Mouse (Mus musculus): ENCODE data around the gene Enthd1. TPM values are rescaled to one million over a fixed set of nuclear protein-coding genes. Genes with fewer than 3 reads are reported as not detected.
"Not testable (repeated sequence)": the region's sequence is repeated elsewhere in the genome, so short reads cannot be mapped to it uniquely, and the experiment has no call there.

Gene Enthd1
- polyA plus RNA-seq, 1 experiment from 2014 or later, result not detected

DNA sequence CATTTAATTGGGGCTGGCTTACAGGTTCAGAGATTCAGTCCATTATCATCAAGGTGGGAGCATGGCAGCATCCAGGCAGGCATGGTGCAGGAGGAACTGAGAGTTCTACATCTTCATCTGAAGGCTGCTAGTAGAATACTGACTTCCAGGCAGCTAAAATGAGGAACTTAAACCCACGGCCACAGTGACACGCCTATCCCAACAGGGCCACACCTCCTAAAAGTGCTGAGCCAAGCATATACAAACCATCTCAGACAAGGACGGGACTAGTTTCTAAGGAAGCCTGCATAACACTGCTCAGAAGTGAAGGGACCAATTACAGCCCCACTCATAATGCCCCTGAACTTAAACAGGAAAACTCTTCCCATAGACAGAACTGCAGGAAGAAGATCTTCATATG lies 67.2 kb downstream of the Enthd1 start:
- not testable (repeated sequence) for ATAC-seq (ENCODE audit: borderline replicate concordance, extremely low read depth, low FRiP score, low TSS enrichment); H3K9me3 ChIP-seq; H3K27ac ChIP-seq; H3K36me3 ChIP-seq; H3K4me3 ChIP-seq; H3K4me2 ChIP-seq; H3K4me1 ChIP-seq; H3K27me3 ChIP-seq; H3K9ac ChIP-seq
- 50% methylated on average over 3 of the region's 3 CpGs for WGBS

DNA sequence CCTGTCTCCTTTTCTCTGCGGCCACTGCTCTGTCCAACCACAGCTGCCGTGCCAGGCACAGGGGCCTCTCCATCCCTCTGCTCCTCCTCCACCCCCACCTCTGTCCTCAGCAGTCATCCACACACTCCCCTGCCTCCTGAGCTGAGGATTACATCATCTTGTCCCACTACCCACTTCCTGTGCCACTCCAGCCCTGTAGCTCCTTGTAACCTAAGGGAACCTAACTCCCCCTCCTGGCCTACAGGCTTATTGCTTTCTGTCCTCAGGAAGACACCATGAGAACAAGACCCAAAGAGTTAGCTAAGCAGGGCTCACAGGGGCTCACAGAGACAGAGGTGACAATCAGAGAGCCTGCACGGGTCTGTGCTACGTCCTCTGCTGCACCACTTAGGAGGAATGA lies 73.5 kb downstream of the Enthd1 start:
- Histone ChIP-seq H3K4me3 (no peak overlapping the region), H3K27ac (no peak overlapping the region), H3K9ac (no peak overlapping the region), H3K4me1 (no peaks in the 10 kb centered on the region), H3K9me3 (no peaks in the 10 kb centered on the region), H3K27me3 (no peaks in the 10 kb centered on the region), H3K4me2 (no peak overlapping the region), H3K36me3 (no peaks in the 10 kb centered on the region)
- 53% methylated on average over 4 of the region's 4 CpGs for WGBS
- no peak for ATAC-seq (ENCODE audit: borderline replicate concordance, extremely low read depth, low FRiP score, low TSS enrichment)

- H3K9ac ChIP-seq, result no peak overlapping the region
- no peaks in the 10 kb centered on the region for H3K27me3 ChIP-seq
- WGBS, result 38% methylated on average over 5 of the region's 5 CpGs
- no peak overlapping the region for H3K27ac ChIP-seq
- no peaks in the 10 kb centered on the region for H3K36me3 ChIP-seq
- H3K4me2 ChIP-seq, result no peak overlapping the region
- H3K4me1 ChIP-seq, result peaks cover 4% of the 10 kb centered on the region; the same call in 1 of the 2 replicates
- H3K9me3 ChIP-seq, result no peaks in the 10 kb centered on the region
- no peak overlapping the region for H3K4me3 ChIP-seq
- ATAC-seq (ENCODE audit: borderline replicate concordance, extremely low read depth, low FRiP score, low TSS enrichment), result no peak
Observed at GRCm38 (mm10) chr15:80490151-80490550, 74.8 kb downstream of the Enthd1 start.

- Histone ChIP-seq H3K36me3 (no peaks in the 10 kb centered on the region), H3K9me3 (no peaks in the 10 kb centered on the region), H3K27ac (no peak overlapping the region), H3K9ac (no peak overlapping the region), H3K4me2 (no peak overlapping the region), H3K4me1 (peaks cover 8% of the 10 kb centered on the region), H3K4me3 (no peak overlapping the region), H3K27me3 (no peaks in the 10 kb centered on the region)
- no peak for ATAC-seq (ENCODE audit: borderline replicate concordance, extremely low read depth, low FRiP score, low TSS enrichment)
- 58% methylated on average over 3 of the region's 3 CpGs for WGBS
Observed at GRCm38 (mm10) chr15:80488658-80489057, 76.3 kb downstream of the Enthd1 start.

DNA sequence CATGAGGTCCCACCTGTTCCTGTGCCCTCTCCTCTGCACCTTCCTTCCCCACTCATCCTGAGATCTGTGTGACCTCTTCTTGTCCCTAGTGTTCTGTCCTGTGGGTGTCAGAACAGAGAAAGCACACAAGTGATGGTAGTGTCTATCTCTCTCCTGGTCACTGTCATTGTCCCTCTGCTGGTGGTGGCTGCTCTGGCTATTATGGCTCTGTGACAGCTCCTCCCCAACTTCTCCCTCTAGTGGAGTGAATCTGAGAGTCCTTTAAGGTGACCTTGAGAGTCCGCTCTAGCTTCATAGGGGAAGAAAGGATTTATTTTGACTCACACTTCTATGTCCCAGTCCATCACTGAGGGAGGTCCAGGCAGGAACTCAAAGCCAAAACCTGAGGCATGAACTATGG lies 79.4 kb downstream of the Enthd1 start:
- Histone ChIP-seq H3K4me2 (no peak overlapping the region), H3K9me3 (no peaks in the 10 kb centered on the region), H3K36me3 (no peaks in the 10 kb centered on the region), H3K4me3 (no peak overlapping the region), H3K9ac (no peak overlapping the region), H3K27me3 (no peaks in the 10 kb centered on the region), H3K27ac (no peak overlapping the region), H3K4me1 (peaks cover 8% of the 10 kb centered on the region)
- no peak for ATAC-seq (ENCODE audit: borderline replicate concordance, extremely low read depth, low FRiP score, low TSS enrichment)
- WGBS, result 87% methylated on average over 1 of the region's 1 CpGs

GRCm38 (mm10) chr15:80483041-80483705 lies 81.8 kb downstream of the Enthd1 start:
- H3K27me3 ChIP-seq, result no peaks in the 10 kb centered on the region
- peaks cover 8% of the 10 kb centered on the region for H3K4me1 ChIP-seq
- no peak overlapping the region for H3K27ac ChIP-seq
- ATAC-seq (ENCODE audit: borderline replicate concordance, extremely low read depth, low FRiP score, low TSS enrichment), result no peak
- no peaks in the 10 kb centered on the region for H3K36me3 ChIP-seq
- 51% methylated on average over 9 of the region's 9 CpGs for WGBS
- H3K9ac ChIP-seq, result no peak overlapping the region
- H3K4me2 ChIP-seq, result no peak overlapping the region
- H3K9me3 ChIP-seq, result no peaks in the 10 kb centered on the region
- no peak overlapping the region for H3K4me3 ChIP-seq

GRCm38 (mm10) chr15:80482348-80482747 lies 82.6 kb downstream of the Enthd1 start:
- Histone ChIP-seq H3K4me3 (no peak overlapping the region), H3K4me1 (peaks cover 8% of the 10 kb centered on the region), H3K9ac (no peak overlapping the region), H3K27me3 (no peaks in the 10 kb centered on the region), H3K36me3 (no peaks in the 10 kb centered on the region), H3K9me3 (no peaks in the 10 kb centered on the region), H3K27ac (no peak overlapping the region), H3K4me2 (no peak overlapping the region)
- 47% methylated on average over 8 of the region's 8 CpGs for WGBS
- ATAC-seq (ENCODE audit: borderline replicate concordance, extremely low read depth, low FRiP score, low TSS enrichment), result no peak

DNA sequence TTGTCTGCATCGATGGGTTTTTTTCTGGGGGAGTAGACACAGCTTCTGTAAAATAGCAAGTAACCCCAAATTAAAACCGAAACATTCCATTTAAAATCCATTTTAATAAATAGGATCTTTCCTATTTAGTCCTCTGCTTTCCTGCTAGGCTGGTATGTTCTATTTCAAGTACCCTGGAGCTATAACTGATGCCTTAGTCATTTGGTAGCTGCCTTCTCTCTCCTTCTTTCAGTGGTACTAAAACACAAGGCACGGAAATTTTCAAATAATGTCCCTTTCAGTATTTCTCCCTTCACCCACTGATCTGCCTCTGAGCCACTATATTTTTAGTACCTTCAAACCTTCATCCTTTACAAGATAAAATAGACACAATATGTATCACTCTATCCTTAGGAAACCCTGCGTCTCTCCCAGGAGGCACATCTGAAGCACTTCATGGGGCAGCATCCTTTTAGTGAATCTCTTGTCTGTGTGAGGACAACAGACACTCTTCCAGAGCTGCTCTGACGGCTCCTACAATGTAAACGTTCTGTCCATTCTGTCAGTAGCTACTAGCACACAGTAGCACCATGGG lies 90.4 kb downstream of the Enthd1 start:
- Histone ChIP-seq H3K4me1 (no peaks in the 10 kb centered on the region), H3K4me2 (no peak overlapping the region), H3K27me3 (no peaks in the 10 kb centered on the region), H3K36me3 (no peaks in the 10 kb centered on the region), H3K27ac (no peak overlapping the region), H3K4me3 (no peak overlapping the region), H3K9ac (no peak overlapping the region), H3K9me3 (no peaks in the 10 kb centered on the region)
- ATAC-seq (ENCODE audit: borderline replicate concordance, extremely low read depth, low FRiP score, low TSS enrichment), result no peak
- 68% methylated on average over 6 of the region's 6 CpGs for WGBS

DNA sequence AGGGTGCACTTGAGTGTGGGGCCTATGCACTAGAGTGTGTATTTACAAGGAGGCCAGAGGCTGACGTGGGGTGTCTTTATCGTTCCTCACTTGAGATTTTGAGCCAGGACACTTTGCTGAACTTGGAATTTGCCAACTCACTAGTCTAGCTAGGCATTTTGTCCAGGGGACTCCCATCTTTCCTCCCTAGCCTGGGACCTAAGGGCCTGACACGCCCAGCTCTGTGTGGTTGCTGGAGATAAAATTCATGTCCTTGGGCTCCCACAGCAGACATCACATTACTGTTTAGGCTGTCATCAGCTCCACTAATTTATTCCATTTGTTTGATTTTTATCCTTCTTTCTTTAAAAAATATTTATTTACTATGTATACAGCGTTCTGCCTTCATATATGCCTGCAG lies 97.1 kb downstream of the Enthd1 start:
- H3K27me3 ChIP-seq, result peaks cover 5% of the 10 kb centered on the region
- WGBS, result 72% methylated on average over 4 of the region's 4 CpGs
- no peak overlapping the region for H3K27ac ChIP-seq
- no peaks in the 10 kb centered on the region for H3K9me3 ChIP-seq
- H3K4me2 ChIP-seq, result no peak overlapping the region
- H3K36me3 ChIP-seq, result no peaks in the 10 kb centered on the region
- no peak for ATAC-seq (ENCODE audit: borderline replicate concordance, extremely low read depth, low FRiP score, low TSS enrichment)
- H3K9ac ChIP-seq, result no peak overlapping the region
- no peak overlapping the region for H3K4me3 ChIP-seq
- H3K4me1 ChIP-seq, result no peaks in the 10 kb centered on the region

GRCm38 (mm10) chr15:80462106-80462505 lies 102.8 kb downstream of the Enthd1 start:
- Histone ChIP-seq H3K4me1 (peaks cover 14% of the 10 kb centered on the region), H3K36me3 (no peaks in the 10 kb centered on the region), H3K27ac (no peak overlapping the region), H3K4me3 (peak overlapping the region; percentile 17; the same call in 1 of the 2 replicates), H3K9ac (no peak overlapping the region), H3K4me2 (peak overlapping the region; percentile 52), H3K9me3 (no peaks in the 10 kb centered on the region), H3K27me3 (peaks cover 5% of the 10 kb centered on the region)
- WGBS, result 2% methylated on average over 9 of the region's 9 CpGs
- peak; percentile 62; the same call in 1 of the 2 replicates for ATAC-seq (ENCODE audit: borderline replicate concordance, extremely low read depth, low FRiP score, low TSS enrichment)

DNA sequence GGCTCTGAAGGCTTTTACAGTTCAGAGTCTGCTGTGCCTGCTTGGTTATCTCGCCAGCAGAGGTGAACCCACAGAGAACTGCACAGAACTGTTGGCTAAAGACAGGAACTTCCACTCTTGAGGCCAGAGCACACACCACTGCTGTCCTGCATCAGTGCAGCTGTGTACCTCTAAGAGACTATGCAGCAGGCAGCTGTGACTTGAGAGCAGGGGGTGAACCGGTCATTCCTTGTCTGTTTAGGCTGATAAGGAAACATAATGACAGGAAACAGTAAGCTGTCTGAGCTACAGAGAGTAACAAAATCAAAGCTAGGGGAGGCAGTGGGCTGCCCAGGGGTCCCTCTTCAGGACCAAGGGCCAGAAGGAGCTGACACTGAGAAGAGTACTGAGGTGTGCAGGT lies 103.5 kb downstream of the Enthd1 start:
- H3K27me3 ChIP-seq, result peaks cover 5% of the 10 kb centered on the region
- no peak overlapping the region for H3K27ac ChIP-seq
- H3K4me3 ChIP-seq, result no peak overlapping the region
- H3K9me3 ChIP-seq, result no peaks in the 10 kb centered on the region
- H3K4me1 ChIP-seq, result peaks cover 14% of the 10 kb centered on the region
- no peak overlapping the region for H3K9ac ChIP-seq
- 22% methylated on average over 2 of the region's 2 CpGs for WGBS
- no peak for ATAC-seq (ENCODE audit: borderline replicate concordance, extremely low read depth, low FRiP score, low TSS enrichment)
- no peaks in the 10 kb centered on the region for H3K36me3 ChIP-seq
- H3K4me2 ChIP-seq, result peak overlapping the region; percentile 52; the same call in 1 of the 2 replicates

DNA sequence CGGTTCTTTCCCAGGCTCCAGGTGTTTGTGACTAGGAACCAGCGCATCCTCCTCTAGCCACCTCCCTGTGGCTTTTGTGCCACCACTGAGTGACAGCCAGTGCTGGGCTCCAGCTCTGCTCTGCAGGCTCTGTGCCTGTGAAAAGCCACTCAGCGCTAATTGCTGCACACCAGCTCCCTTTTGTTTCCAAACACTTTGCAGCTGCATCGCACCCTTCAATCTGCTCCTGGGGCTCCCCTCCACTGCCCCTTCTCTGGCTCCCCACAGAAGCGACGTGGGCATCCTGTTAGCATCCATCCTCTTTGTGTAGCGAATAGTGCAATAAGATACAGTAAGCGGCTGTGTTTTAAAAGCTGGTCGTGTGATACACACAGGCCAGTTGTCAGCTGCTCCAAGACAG lies 104.9 kb downstream of the Enthd1 start:
- no peaks in the 10 kb centered on the region for H3K9me3 ChIP-seq
- no peak overlapping the region for H3K4me3 ChIP-seq
- peaks cover 5% of the 10 kb centered on the region for H3K27me3 ChIP-seq
- WGBS, result 44% methylated on average over 9 of the region's 9 CpGs
- no peak for ATAC-seq (ENCODE audit: borderline replicate concordance, extremely low read depth, low FRiP score, low TSS enrichment)
- no peak overlapping the region for H3K27ac ChIP-seq
- H3K4me2 ChIP-seq, result no peak overlapping the region
- H3K9ac ChIP-seq, result no peak overlapping the region
- peaks cover 14% of the 10 kb centered on the region for H3K4me1 ChIP-seq
- H3K36me3 ChIP-seq, result no peaks in the 10 kb centered on the region

Measured in lung, embryonic 15.5 days (tissue).